Mouse (Mus musculus) MEL (cell line): ENCODE measurements around the gene Galntl5. TPM values are rescaled to one million over a fixed set of nuclear protein-coding genes. Genes with fewer than 3 reads are reported as not detected.

Experiments used
- DNase-seq: peaks from one replicate; pipeline ENCODE4 v3.0.0; 2011; ENCODE audit warnings: low read depth, low spot score
- H3K27ac ChIP-seq: 2 replicates; pipeline ENCODE4 v1.5.1; 2012; ENCODE audit warnings: low read depth, mild to moderate bottlenecking, control low read depth, low read length, moderate library complexity; ENCODE audit not compliant: control insufficient read depth
- H3K27me3 ChIP-seq, 2 experiments: fragments of 150-350 bp in 1 of 2; sonication (generic) in 1 of 2; 2 replicates each; pipeline ENCODE4 v1.6.1; 2012; ENCODE audit warnings: low read length in 2 of 2, mild to moderate bottlenecking in 2 of 2, improper control_type of control experiment in 1 of 2, moderate library complexity in 1 of 2; ENCODE audit not compliant: insufficient read depth in 2 of 2, control insufficient read depth in 1 of 2
- H3K36me3 ChIP-seq, 2 experiments: 2 replicates each; pipeline ENCODE4 v1.6.1; 2012 to 2014; ENCODE audit warnings: low read length in 2 of 2, improper control_type of control experiment in 1 of 2, inconsistent platforms in 1 of 2, mild to moderate bottlenecking in 1 of 2; ENCODE audit not compliant: insufficient read depth in 2 of 2, control insufficient read depth in 1 of 2
- H3K4me1 ChIP-seq, 2 experiments: fragments of 150-350 bp in 1 of 2; sonication (generic) in 1 of 2; 2 replicates each; pipeline ENCODE4 v1.6.1; 2012; ENCODE audit warnings: low read length in 2 of 2, improper control_type of control experiment in 1 of 2, mild to moderate bottlenecking in 1 of 2; ENCODE audit not compliant: insufficient read depth in 2 of 2, control insufficient read depth in 1 of 2
- H3K4me3 ChIP-seq, 2 experiments: fragments of 150-350 bp in 1 of 2; sonication (generic) in 1 of 2; 2 replicates each; pipeline ENCODE4 v1.5.1; 2012; ENCODE audit warnings: low read depth in 2 of 2, low read length in 2 of 2, mild to moderate bottlenecking in 2 of 2, moderate library complexity in 2 of 2, control low read depth in 1 of 2, improper control_type of control experiment in 1 of 2; ENCODE audit not compliant: control insufficient read depth in 1 of 2, insufficient read depth in 1 of 2
- H3K79me2 ChIP-seq: 2 replicates; pipeline ENCODE4 v1.6.1; 2012; ENCODE audit warnings: mild to moderate bottlenecking, low read length, moderate library complexity; ENCODE audit not compliant: control insufficient read depth, poor library complexity, insufficient read depth
- H3K9ac ChIP-seq: 2 replicates; pipeline ENCODE4 v1.6.1; 2012; ENCODE audit warnings: low read depth, mild to moderate bottlenecking, control low read depth, low read length, moderate library complexity; ENCODE audit not compliant: control insufficient read depth, poor library complexity, severe bottlenecking
- H3K9me3 ChIP-seq: fragments of 150-350 bp; sonication (generic); replicated peaks from 2 replicates; pipeline ENCODE4 v1.6.1; 2012; ENCODE audit warnings: mild to moderate bottlenecking, low read length, improper control_type of control experiment, moderate library complexity; ENCODE audit not compliant: insufficient read depth
- CHD1 ChIP-seq: IDR thresholded peaks from 2 replicates; pipeline ENCODE4 v1.6.1; 2012; ENCODE audit warnings: low read depth, mild to moderate bottlenecking, inconsistent platforms, low read length, improper control_type of control experiment
- E2F4 ChIP-seq: IDR thresholded peaks from 2 replicates; pipeline ENCODE4 v1.6.1; 2011; ENCODE audit warnings: low read depth, low read length, improper control_type of control experiment, borderline replicate concordance
- MEF2A ChIP-seq: IDR thresholded peaks from 2 replicates; pipeline ENCODE4 v1.6.1; 2014; ENCODE audit warnings: low read depth, mild to moderate bottlenecking, inconsistent platforms, low read length, improper control_type of control experiment; ENCODE audit not compliant: poor library complexity, insufficient replicate concordance, severe bottlenecking; ENCODE audit errors: extremely low read depth
- MXI1 ChIP-seq: IDR thresholded peaks from 2 replicates; pipeline ENCODE4 v1.6.1; 2011; ENCODE audit warnings: mild to moderate bottlenecking, low read depth, low read length, improper control_type of control experiment
- RAD21 ChIP-seq: IDR thresholded peaks from 2 replicates; pipeline ENCODE4 v1.6.1; 2011; ENCODE audit warnings: mild to moderate bottlenecking, low read depth, low read length, improper control_type of control experiment
- SIN3A ChIP-seq: IDR thresholded peaks from 2 replicates; pipeline ENCODE4 v1.6.1; 2012; ENCODE audit warnings: low read length, improper control_type of control experiment, inconsistent platforms
- SMC3 ChIP-seq: IDR thresholded peaks from 2 replicates; pipeline ENCODE4 v1.6.1; 2011; ENCODE audit warnings: low read depth, low read length, improper control_type of control experiment
- ZMIZ1 ChIP-seq: IDR thresholded peaks from 2 replicates; pipeline ENCODE4 v1.6.1; 2012; ENCODE audit warnings: low read depth, mild to moderate bottlenecking, inconsistent platforms, low read length, improper control_type of control experiment, moderate library complexity
- polyA plus RNA-seq, 2 experiments: library from polyadenylated mRNA; stranded (reverse) in 1 of 2; unstranded in 1 of 2; fragments of >175 nt in 1 of 2; fragments of >200 nt in 1 of 2; gene quantifications; 2 replicates each; pipeline versions ENCODE4 v1.2.1 to v1.2.4; 2012; ENCODE audit warnings: low replicate concordance in 2 of 2, low read depth in 1 of 2; ENCODE audit not compliant: insufficient read length in 2 of 2, insufficient read depth in 1 of 2, missing spikeins in 1 of 2
- total RNA-seq: library from RNA; depleted of rRNA; stranded (reverse); fragments of 300-350 nt; gene quantifications from 2 replicates; pipeline ENCODE4 v1.2.3, GENCODE M21; 2012; rRNA removed

Galntl5 gene
- total RNA-seq (not detected in 2 replicates), polyA plus RNA-seq (not detected)

DNA sequence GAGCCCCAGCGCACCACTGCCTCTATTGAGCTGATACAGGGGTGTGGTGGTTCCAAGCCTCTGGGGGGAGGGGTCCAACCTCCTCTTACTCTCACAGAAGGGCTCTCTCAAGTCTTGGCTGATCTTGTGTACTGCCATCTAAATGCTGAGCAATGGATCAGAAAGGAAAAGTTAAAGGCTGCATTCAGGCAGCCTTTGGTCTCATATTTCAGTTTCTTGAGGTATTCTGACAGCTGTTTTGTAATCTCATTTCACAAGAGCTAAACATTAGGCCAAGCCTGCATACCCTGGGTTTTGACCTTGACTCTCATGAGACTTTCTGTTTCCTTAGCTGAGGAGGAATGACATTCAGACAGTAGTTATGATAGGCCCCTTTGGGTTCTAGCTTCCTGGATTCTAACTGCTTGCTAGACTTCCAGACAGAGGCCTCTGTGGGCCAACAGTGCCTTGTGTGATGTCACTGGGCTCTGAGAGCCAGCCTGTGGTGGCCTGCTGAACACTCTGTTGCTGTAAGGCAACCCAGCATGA lies at the start of gene Galntl5:
Gene Galntl5, plus strand, starts transcription at position 457 of the 528 bp plus-strand sequence.
- Histone ChIP-seq H3K36me3 (no peaks in the 10 kb centered on the region), H3K79me2 (no peaks in the 10 kb centered on the region), H3K9ac (no peak within 1 kb of the TSS), H3K27ac (no peak within 1 kb of the TSS), H3K9me3 (no peaks in the 10 kb centered on the region), H3K27me3 (peaks cover 3 to 6% of the 10 kb centered on the region in 2 experiments; a peak in 3 of 4 replicates), H3K4me3 (no peak within 1 kb of the TSS), H3K4me1 (no peaks in the 10 kb centered on the region)
- TF ChIP-seq SIN3A (no peak), RAD21 (no peak)
- no peak for DNase-seq

DNA sequence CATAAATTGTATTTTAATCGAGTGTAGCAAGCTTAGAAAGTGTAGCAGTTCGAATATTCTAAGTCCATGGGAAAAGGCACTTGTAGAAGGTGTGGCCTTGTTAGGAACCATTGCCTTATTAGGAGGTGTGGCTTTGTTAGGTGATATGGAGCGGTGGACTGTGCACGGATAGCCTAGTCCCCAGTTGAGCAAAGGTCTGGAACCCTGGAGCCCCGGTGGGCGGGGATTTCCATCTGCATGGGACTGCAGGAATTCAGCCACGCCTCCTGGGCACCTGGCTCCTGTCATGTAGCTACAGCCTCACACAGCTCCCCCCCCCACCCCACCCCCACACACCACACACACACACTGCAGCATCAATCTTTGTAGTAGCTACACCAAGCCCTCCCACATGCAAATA lies 34.6 kb upstream of the Galntl5 start:
- no peak overlapping the region for H3K9ac ChIP-seq
- peaks cover 4 to 8% of the 10 kb centered on the region in 2 experiments; a peak in 3 of 4 replicates for H3K27me3 ChIP-seq
- no peak for TF ChIP-seq MXI1
- TF ChIP-seq SMC3 = no peak
- TF ChIP-seq E2F4 = no peak
- no peak for TF ChIP-seq CHD1
- TF ChIP-seq MEF2A = no peak
- TF ChIP-seq, all 39 proteins: peak for 0
- Histone ChIP-seq H3K36me3 (no peaks in the 10 kb centered on the region), H3K27ac (no peak overlapping the region), H3K4me1 (no peaks in the 10 kb centered on the region), H3K79me2 (no peaks in the 10 kb centered on the region), H3K4me3 (no peak overlapping the region), H3K9me3 (no peaks in the 10 kb centered on the region)
- no peak for DNase-seq

DNA sequence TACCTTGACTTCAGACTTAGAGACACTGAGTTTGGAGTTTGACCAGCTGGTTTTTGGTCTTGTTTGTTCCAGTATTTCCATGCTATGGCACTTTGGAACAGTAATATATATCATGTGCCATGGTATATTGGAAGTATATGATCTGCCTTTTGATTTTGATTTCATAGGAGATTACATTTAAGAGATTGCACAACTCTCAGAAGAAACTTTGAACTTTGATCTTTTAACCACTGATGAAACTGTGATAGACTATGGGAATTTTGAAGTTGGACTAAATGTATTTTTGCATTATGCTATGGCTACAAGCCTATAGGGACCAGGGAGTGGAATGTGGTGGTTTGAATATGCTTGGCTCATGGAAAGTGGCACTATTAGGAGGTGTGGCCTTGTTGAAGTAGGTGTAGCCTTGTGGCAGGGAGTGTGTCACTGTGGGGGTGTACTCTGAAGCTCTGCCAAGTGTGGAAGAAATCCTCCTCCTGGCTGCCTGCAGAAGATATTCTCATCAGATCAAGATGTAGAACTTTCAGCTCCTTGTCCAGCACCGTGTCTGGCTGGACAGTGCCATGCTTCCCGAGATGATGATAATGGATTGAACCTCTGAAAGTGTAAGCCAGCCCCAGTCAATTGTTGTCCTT lies 31.8 kb upstream of the Galntl5 start:
- Histone ChIP-seq H3K4me1 (no peaks in the 10 kb centered on the region), H3K27me3 (peaks cover 10 to 15% of the 10 kb centered on the region in 2 experiments), H3K9me3 (no peaks in the 10 kb centered on the region), H3K9ac (no peak overlapping the region), H3K4me3 (no peak overlapping the region), H3K27ac (no peak overlapping the region), H3K79me2 (no peaks in the 10 kb centered on the region), H3K36me3 (no peaks in the 10 kb centered on the region)
- TF ChIP-seq ZMIZ1 = no peak
- DNase-seq = no peak
